Mouse (Mus musculus) midbrain, postnatal 0 days (tissue): ENCODE results near the gene Cdk11b. TPM values are rescaled to one million over a fixed set of nuclear protein-coding genes. Genes with fewer than 3 reads are reported as not detected.

ENCODE experiments used
- ATAC-seq: fragments of 200-750 bp; cut with Nextera tagmentation; 2 replicates; pipeline ENCODE4 v1.8.0; 2017; ENCODE audit warnings: moderate number of reproducible peaks, mild to moderate bottlenecking, moderate TSS enrichment, moderate library complexity; ENCODE audit not compliant: low FRiP score
- DNase-seq: peaks from one replicate; pipeline ENCODE4 v3.0.0-alpha.2; 2015; ENCODE audit warnings: low spot score
- H3K27ac ChIP-seq: fragments of 300-500 bp; sonication (generic); 2 replicates; pipeline ENCODE4 v1.5.1; 2014; ENCODE audit warnings: low read depth, mild to moderate bottlenecking, low read length, mixed read lengths
- H3K27me3 ChIP-seq: fragments of 300-500 bp; sonication (generic); 2 replicates; pipeline ENCODE4 v1.6.1; 2014; ENCODE audit warnings: low read length, control low read depth, mixed read lengths; ENCODE audit not compliant: insufficient read depth
- H3K36me3 ChIP-seq: fragments of 300-500 bp; sonication (generic); 2 replicates; pipeline ENCODE4 v1.6.1; 2014; ENCODE audit warnings: low read length, control low read depth, mixed read lengths; ENCODE audit not compliant: insufficient read depth
- H3K4me1 ChIP-seq: fragments of 300-500 bp; sonication (generic); 2 replicates; pipeline ENCODE4 v1.6.1; 2014; ENCODE audit warnings: mild to moderate bottlenecking, control low read depth, antibody characterized with exemption, low read length, mixed read lengths; ENCODE audit not compliant: insufficient read depth
- H3K4me2 ChIP-seq: fragments of 300-500 bp; sonication (generic); 2 replicates; pipeline ENCODE4 v1.6.1; 2014; ENCODE audit warnings: low read depth, mild to moderate bottlenecking, low read length, mixed read lengths; ENCODE audit not compliant: poor library complexity, severe bottlenecking
- H3K4me3 ChIP-seq: fragments of 300-500 bp; sonication (generic); 2 replicates; pipeline ENCODE4 v1.5.1; 2014; ENCODE audit warnings: low read depth, mild to moderate bottlenecking, low read length, moderate library complexity
- H3K9ac ChIP-seq: fragments of 300-500 bp; sonication (generic); replicated peaks from 2 replicates; pipeline ENCODE4 v1.6.1; 2014; ENCODE audit warnings: mild to moderate bottlenecking, low read length, moderate library complexity, mixed read lengths; ENCODE audit not compliant: poor library complexity, severe bottlenecking
- H3K9me3 ChIP-seq: fragments of 300-500 bp; sonication (generic); 2 replicates; pipeline ENCODE4 v1.6.1; 2016; ENCODE audit warnings: low read length, control low read depth
- CTCF ChIP-seq: IDR thresholded peaks from 2 replicates; pipeline ENCODE4 v1.5.1; 2016; ENCODE audit warnings: antibody characterized with exemption, mild to moderate bottlenecking
- WGBS: fragments of 180-500 bp; shearing (Covaris S2); extraction: QIAGEN DNeasy Blood & Tissue Kit; methylation state at CpG from one replicate; pipeline ENCODE4 v1.1.7; 2014; 5-methylcytosine and 5-hydroxymethylcytosine counted together
- polyA plus RNA-seq: library from polyadenylated mRNA; unstranded; fragments of >200 nt; fragmentation: Nextera tagmentation; extraction: Ambion mirVana; gene quantifications from 2 replicates; pipeline ENCODE4 v1.2.1, GENCODE M21; 2015
- total RNA-seq: library from RNA; depleted of rRNA; stranded (reverse); fragments of >200 nt; gene quantifications from 2 replicates; pipeline ENCODE4 v1.2.3, GENCODE M21; 2014

Gene Cdk11b
- total and polyA plus RNA-seq, 2 experiments from 2014 or later: 15.2 to 64.1 TPM

- peaks cover 76% of the 10 kb centered on the region for H3K36me3 ChIP-seq
Measured at GRCm38 (mm10) chr4:155645721-155646120, 21.1 kb downstream of the Cdk11b start.

DNA sequence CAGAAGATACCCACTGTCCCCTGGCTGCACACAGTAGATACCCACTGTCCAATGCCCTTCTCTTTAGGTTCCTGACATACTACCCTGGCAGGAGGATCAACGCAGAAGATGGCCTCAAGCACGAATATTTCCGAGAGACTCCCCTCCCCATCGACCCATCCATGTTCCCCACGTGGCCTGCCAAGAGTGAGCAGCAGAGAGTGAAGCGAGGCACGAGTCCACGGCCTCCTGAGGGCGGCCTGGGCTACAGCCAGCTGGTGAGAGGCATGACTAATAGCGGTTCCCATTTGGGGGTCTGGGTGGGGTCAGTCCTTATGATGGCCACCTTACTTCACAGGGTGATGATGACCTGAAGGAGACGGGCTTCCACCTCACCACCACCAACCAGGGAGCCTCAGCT is 24.7 kb downstream of the Cdk11b start:
- Histone ChIP-seq H3K4me3 (no peak overlapping the region), H3K27ac (no peak overlapping the region), H3K4me1 (peaks cover 3% of the 10 kb centered on the region; the same call in 1 of the 2 replicates), H3K9ac (no peak overlapping the region), H3K9me3 (no peaks in the 10 kb centered on the region), H3K27me3 (peaks cover 24% of the 10 kb centered on the region), H3K4me2 (no peak overlapping the region), H3K36me3 (peaks cover 54% of the 10 kb centered on the region)
- 92% methylated on average over 11 of the region's 11 CpGs for WGBS
- ATAC-seq (no peak), DNase-seq (no peak)
- TF ChIP-seq CTCF: no peak

More at GRCm38 (mm10) chr4:155645721-155646120, 21.1 kb downstream of the Cdk11b start:
- Histone ChIP-seq H3K27me3 (peaks cover under 1% of the 10 kb centered on the region; the same call in 1 of the 2 replicates), H3K4me3 (no peak overlapping the region), H3K9ac (no peak overlapping the region), H3K4me1 (no peaks in the 10 kb centered on the region), H3K9me3 (no peaks in the 10 kb centered on the region), H3K27ac (no peak overlapping the region), H3K4me2 (no peak overlapping the region)
- DNase-seq: no peak
- no peak for TF ChIP-seq CTCF
- ATAC-seq: no peak
- 97% methylated on average over 5 of the region's 5 CpGs for WGBS

GRCm38 (mm10) chr4:155651553-155652269 is 27.1 kb downstream of the Cdk11b start:
- no peak overlapping the region for H3K9ac ChIP-seq
- peaks cover 65% of the 10 kb centered on the region for H3K36me3 ChIP-seq
- H3K4me1 ChIP-seq: peaks cover 3% of the 10 kb centered on the region; the same call in 1 of the 2 replicates
- TF ChIP-seq CTCF: no peak
- H3K9me3 ChIP-seq: no peaks in the 10 kb centered on the region
- H3K4me3 ChIP-seq: no peak overlapping the region
- peaks cover 43% of the 10 kb centered on the region for H3K27me3 ChIP-seq
- DNase-seq (no peak), ATAC-seq (no peak)
- no peak overlapping the region for H3K4me2 ChIP-seq
- H3K27ac ChIP-seq: no peak overlapping the region
- WGBS: 76% methylated on average over 15 of the region's 15 CpGs

DNA sequence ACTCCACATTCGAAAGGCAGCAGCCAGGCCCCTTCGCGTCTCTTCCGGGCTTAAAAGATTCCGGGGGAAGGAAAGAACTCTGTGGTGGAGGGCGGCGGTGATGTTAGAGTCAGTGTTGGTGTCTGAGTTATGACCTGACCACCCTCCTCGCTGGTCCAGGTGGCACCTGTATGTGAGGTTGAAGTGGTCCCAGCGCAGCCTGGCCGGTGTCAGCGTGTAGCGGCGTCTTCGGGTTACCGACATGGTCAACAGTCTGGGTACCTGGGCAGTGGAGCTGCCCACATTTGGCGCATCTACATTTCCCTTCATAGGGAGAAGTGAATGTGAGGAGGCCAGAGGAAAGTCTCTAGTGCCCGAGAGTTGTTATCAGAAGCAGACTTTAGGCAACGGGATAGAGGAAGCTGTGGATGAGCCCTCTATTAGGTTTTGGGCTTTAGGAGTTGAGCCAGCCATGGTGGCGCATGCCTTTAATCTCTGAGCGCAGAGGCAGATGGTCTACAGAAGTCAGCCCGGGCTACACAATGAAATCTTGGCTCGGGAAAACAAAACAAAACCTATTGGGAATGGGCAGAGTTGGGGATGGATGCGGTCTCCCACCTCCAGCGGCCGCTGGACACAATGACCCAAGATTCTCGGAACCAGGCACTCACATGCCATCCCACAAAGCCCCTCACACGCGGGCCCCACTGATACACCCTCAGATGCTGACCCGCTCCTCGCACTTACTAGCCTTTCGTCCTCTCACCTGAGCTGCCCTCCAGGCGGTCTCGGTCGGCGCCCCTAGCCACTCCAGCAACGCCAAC is 27.8 kb downstream of the Cdk11b start:
- no peak for DNase-seq
- H3K9ac ChIP-seq: peak overlapping the region; percentile 54; the same call in 1 of the 2 replicates
- peak overlapping the region; percentile 32 for H3K4me3 ChIP-seq
- H3K27me3 ChIP-seq: peaks cover 44% of the 10 kb centered on the region
- 27% methylated on average over 35 of the region's 36 CpGs for WGBS
- peaks cover 3% of the 10 kb centered on the region; the same call in 1 of the 2 replicates for H3K4me1 ChIP-seq
- peaks cover 69% of the 10 kb centered on the region for H3K36me3 ChIP-seq
- H3K9me3 ChIP-seq: no peaks in the 10 kb centered on the region
- no peak for ATAC-seq
- no peak overlapping the region for H3K27ac ChIP-seq
- peak overlapping the region; percentile 61 for H3K4me2 ChIP-seq
- no peak for TF ChIP-seq CTCF

GRCm38 (mm10) chr4:155653086-155653450 is 28.4 kb downstream of the Cdk11b start, which contains the start of gene Mmp23:
Gene Mmp23 (minus strand): TSS chr4:155653384.
- Histone ChIP-seq H3K27ac (no peak within 1 kb of the TSS), H3K9ac (peak within 1 kb of the TSS; percentile 54; the same call in 1 of the 2 replicates), H3K4me1 (peaks cover 3% of the 10 kb centered on the region; the same call in 1 of the 2 replicates), H3K36me3 (peaks cover 69% of the 10 kb centered on the region), H3K27me3 (peaks cover 44% of the 10 kb centered on the region), H3K9me3 (no peaks in the 10 kb centered on the region), H3K4me2 (peak within 1 kb of the TSS; percentile 61), H3K4me3 (peak within 1 kb of the TSS; percentile 32)
- TF ChIP-seq CTCF: peak; percentile 3; the same call in 1 of the 2 replicates
- 1% methylated on average over 33 of the region's 33 CpGs for WGBS
- DNase-seq (peak; percentile 12), ATAC-seq (no peak)
